Mouse (Mus musculus) ES-E14 (cell line): ENCODE measurements around the gene Nkapl.
"Not testable (repeated sequence)": the region's sequence is repeated elsewhere in the genome, so short reads cannot be mapped to it uniquely, and the experiment has no call there.

ENCODE experiments used
- CHD2 ChIP-seq: IDR thresholded peaks from 2 replicates; pipeline ENCODE4 v1.6.1; 2014; ENCODE audit warnings: mild to moderate bottlenecking, low read depth, low read length, inconsistent platforms
- HCFC1 ChIP-seq: IDR thresholded peaks from 2 replicates; pipeline ENCODE4 v1.6.1; 2012; ENCODE audit warnings: low read length, inconsistent platforms, borderline replicate concordance; ENCODE audit not compliant: insufficient read depth
- MAFK ChIP-seq: IDR thresholded peaks from 2 replicates; pipeline ENCODE4 v1.6.1; 2014; ENCODE audit warnings: mild to moderate bottlenecking, low read depth, low read length, inconsistent platforms; ENCODE audit not compliant: insufficient read depth
- ZC3H11A ChIP-seq: IDR thresholded peaks from 2 replicates; pipeline ENCODE4 v1.6.1; 2012; ENCODE audit warnings: low read depth, mild to moderate bottlenecking, inconsistent platforms, low read length, borderline replicate concordance
- ZNF384 ChIP-seq: IDR thresholded peaks from 2 replicates; pipeline ENCODE4 v1.6.1; 2012; ENCODE audit warnings: low read depth, low read length, inconsistent platforms

- not testable (repeated sequence) for TF ChIP-seq HCFC1, MAFK, ZNF384, CHD2, ZC3H11A
Measured at GRCm38 (mm10) chr13:21478759-21479670, 10.7 kb upstream of the Nkapl start, which contains the start of the genes Zkscan4 and Gm10065.
